Mouse (Mus musculus): Measurements from ENCODE around the gene Pla1a.

Gene Pla1a

GRCm38 (mm10) chr16:38434295-38434795 is 1.4 kb upstream of the Pla1a start:
- no peak for DNase-seq (ENCODE audit: low read depth, low spot score)

GRCm38 (mm10) chr16:38433514-38433913 is 569 bp upstream of the Pla1a start:
- no peak for DNase-seq (ENCODE audit: low read depth, low spot score)

- no peak for DNase-seq (ENCODE audit: low read depth, low spot score)
These were observed 1.3 kb downstream of the Pla1a start for GRCm38 (mm10) chr16:38431446-38432185.

- no peak for DNase-seq (ENCODE audit: low read depth, low spot score)
These were observed 7.1 kb downstream of the Pla1a start for GRCm38 (mm10) chr16:38425799-38426198.

- DNase-seq (ENCODE audit: low read depth, low spot score), result no peak
These were observed 7.6 kb downstream of the Pla1a start for GRCm38 (mm10) chr16:38425374-38425773.

GRCm38 (mm10) chr16:38414953-38415352 is 18.0 kb downstream of the Pla1a start:
- no peak for DNase-seq (ENCODE audit: low read depth, low spot score)

- no peak for DNase-seq (ENCODE audit: low read depth, low spot score)
These were observed 24.5 kb downstream of the Pla1a start for GRCm38 (mm10) chr16:38408416-38408815.

GRCm38 (mm10) chr16:38407584-38407983 is 25.4 kb downstream of the Pla1a start:
- DNase-seq (ENCODE audit: low read depth, low spot score), result no peak

GRCm38 (mm10) chr16:38406708-38407107 is 26.2 kb downstream of the Pla1a start:
- DNase-seq (ENCODE audit: low read depth, low spot score), result no peak

- no peak for DNase-seq (ENCODE audit: low read depth, low spot score)
These were observed 26.7 kb downstream of the Pla1a start for GRCm38 (mm10) chr16:38406293-38406692.

- DNase-seq (ENCODE audit: low read depth, low spot score), result no peak
These were observed 29.3 kb downstream of the Pla1a start for GRCm38 (mm10) chr16:38403639-38404038.

- no peak for DNase-seq (ENCODE audit: low read depth, low spot score)
These were observed 31.5 kb downstream of the Pla1a start for GRCm38 (mm10) chr16:38401468-38401867.

GRCm38 (mm10) chr16:38400311-38400960 is 32.5 kb downstream of the Pla1a start:
- DNase-seq (ENCODE audit: low read depth, low spot score), result no peak

GRCm38 (mm10) chr16:38399531-38400231 is 33.3 kb downstream of the Pla1a start:
- peak; percentile 32 for DNase-seq (ENCODE audit: low read depth, low spot score)

GRCm38 (mm10) chr16:38399076-38399475 is 33.9 kb downstream of the Pla1a start:
- no peak for DNase-seq (ENCODE audit: low read depth, low spot score)

GRCm38 (mm10) chr16:38398266-38398665 is 34.7 kb downstream of the Pla1a start:
- no peak for DNase-seq (ENCODE audit: low read depth, low spot score)

- peak; percentile 46 for DNase-seq (ENCODE audit: low read depth, low spot score)
These were observed 36.8 kb downstream of the Pla1a start for GRCm38 (mm10) chr16:38396155-38396554.

- no peak for DNase-seq (ENCODE audit: low read depth, low spot score)
These were observed 37.8 kb downstream of the Pla1a start for GRCm38 (mm10) chr16:38395060-38395730.

GRCm38 (mm10) chr16:38394191-38394618 is 38.7 kb downstream of the Pla1a start:
- DNase-seq (ENCODE audit: low read depth, low spot score), result no peak

- no peak for DNase-seq (ENCODE audit: low read depth, low spot score)
These were observed 40.6 kb downstream of the Pla1a start for GRCm38 (mm10) chr16:38392126-38392894.

- DNase-seq (ENCODE audit: low read depth, low spot score), result no peak
These were observed 42.6 kb downstream of the Pla1a start for GRCm38 (mm10) chr16:38390322-38390721.

Measured in forelimb bud, embryonic 11.5 days (tissue).